Mouse (Mus musculus): ENCODE measurements around the gene Arl2bp. TPM values are rescaled to one million over a fixed set of nuclear protein-coding genes. Genes with fewer than 3 reads are reported as not detected.

The Arl2bp gene
- polyA plus RNA-seq, 1 experiment = 36.3 TPM

DNA sequence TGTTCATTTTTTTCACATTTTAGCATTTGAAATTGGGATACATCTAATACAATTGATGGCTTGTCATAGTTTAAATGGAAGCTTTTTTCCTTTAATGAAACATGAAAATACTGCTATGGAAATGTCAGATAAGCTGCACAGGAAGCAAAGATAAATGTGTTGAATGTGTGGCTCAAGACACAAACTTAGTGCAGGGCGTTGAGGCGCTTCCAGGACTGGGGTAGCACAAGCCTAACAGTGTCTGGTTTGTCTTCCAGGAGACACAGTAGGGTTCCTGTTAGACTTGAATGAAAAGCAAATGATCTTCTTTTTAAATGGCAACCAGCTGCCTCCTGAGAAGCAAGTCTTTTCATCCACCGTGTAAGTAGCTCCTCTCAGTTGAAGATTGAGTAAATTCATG is 16.9 kb upstream of the Arl2bp start:
- Histone ChIP-seq H3K4me3 (replicated peaks; ENCODE audit: control insufficient read depth, low read depth, low read length) (no peak overlapping the region), H3K27ac (ENCODE audit: control insufficient read depth, insufficient read depth, low read depth, low read length, poor library complexity) (no peak overlapping the region), H3K4me1 (ENCODE audit: control insufficient read depth, insufficient read depth, low read length) (no peaks in the 10 kb centered on the region)
- 61% methylated on average over 3 of the region's 3 CpGs for WGBS
- TF ChIP-seq POLR2A (IDR thresholded peaks at IDR 0.05; ENCODE audit: borderline replicate concordance, control insufficient read depth, low read depth, low read length) = no peak
- no peak for TF ChIP-seq CTCF (IDR thresholded peaks at IDR 0.05; ENCODE audit: control insufficient read depth, insufficient read depth, low read length)

DNA sequence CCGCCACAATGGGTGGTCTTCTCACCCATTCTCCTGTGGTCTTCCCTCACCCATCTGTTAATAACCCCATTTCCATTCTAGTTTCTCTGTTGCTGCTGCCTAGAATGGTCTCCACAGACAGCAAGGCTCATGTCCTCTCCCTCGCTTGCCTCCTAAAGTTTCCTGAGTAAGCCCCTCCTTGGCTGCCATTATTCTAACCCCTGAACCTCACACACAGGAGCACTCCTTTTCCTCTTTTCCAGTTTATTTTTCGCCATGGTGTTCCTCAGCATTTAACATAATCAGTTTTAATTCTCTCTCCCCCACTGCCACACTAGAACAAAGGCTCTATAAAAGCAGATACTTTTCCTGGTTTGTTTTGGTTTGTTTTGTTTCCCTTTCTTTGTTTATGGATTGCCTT is 13.4 kb upstream of the Arl2bp start:
- TF ChIP-seq POLR2A (IDR thresholded peaks at IDR 0.05; ENCODE audit: borderline replicate concordance, control insufficient read depth, low read depth, low read length) (no peak), CTCF (IDR thresholded peaks at IDR 0.05; ENCODE audit: control insufficient read depth, insufficient read depth, low read length) (no peak)
- WGBS = 86% methylated on average over 3 of the region's 3 CpGs
- no peak overlapping the region for H3K27ac ChIP-seq (ENCODE audit: control insufficient read depth, insufficient read depth, low read depth, low read length, poor library complexity)

DNA sequence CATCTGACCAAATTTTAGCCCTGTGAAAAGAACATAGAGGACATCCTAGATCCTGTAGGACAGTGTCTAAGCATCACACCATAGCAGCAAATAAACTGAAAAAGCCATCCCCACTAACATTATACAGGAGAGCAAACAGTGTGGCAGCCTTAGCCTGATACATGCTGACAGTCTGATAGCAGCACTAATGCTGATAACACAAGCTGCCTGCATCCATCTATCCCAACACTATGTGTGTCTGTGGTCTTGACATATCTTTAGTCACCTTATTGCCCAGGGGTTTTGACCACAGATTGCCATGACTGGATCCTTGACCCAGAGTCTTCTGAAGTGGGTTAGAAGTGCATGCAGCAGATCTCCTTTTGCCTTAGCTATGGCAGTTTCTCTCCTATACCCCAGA is 11.4 kb upstream of the Arl2bp start:
- TF ChIP-seq POLR2A (IDR thresholded peaks at IDR 0.05; ENCODE audit: borderline replicate concordance, control insufficient read depth, low read depth, low read length) = no peak
- TF ChIP-seq CTCF (IDR thresholded peaks at IDR 0.05; ENCODE audit: control insufficient read depth, insufficient read depth, low read length) = no peak
- Histone ChIP-seq H3K4me3 (replicated peaks; ENCODE audit: control insufficient read depth, low read depth, low read length) (no peak overlapping the region), H3K27ac (ENCODE audit: control insufficient read depth, insufficient read depth, low read depth, low read length, poor library complexity) (no peak overlapping the region), H3K4me1 (ENCODE audit: control insufficient read depth, insufficient read depth, low read length) (no peaks in the 10 kb centered on the region)

More for the DNA sequence above, 13.4 kb upstream of the Arl2bp start:
- Histone ChIP-seq H3K4me1 (ENCODE audit: control insufficient read depth, insufficient read depth, low read length) (no peaks in the 10 kb centered on the region), H3K4me3 (replicated peaks; ENCODE audit: control insufficient read depth, low read depth, low read length) (no peak overlapping the region)

DNA sequence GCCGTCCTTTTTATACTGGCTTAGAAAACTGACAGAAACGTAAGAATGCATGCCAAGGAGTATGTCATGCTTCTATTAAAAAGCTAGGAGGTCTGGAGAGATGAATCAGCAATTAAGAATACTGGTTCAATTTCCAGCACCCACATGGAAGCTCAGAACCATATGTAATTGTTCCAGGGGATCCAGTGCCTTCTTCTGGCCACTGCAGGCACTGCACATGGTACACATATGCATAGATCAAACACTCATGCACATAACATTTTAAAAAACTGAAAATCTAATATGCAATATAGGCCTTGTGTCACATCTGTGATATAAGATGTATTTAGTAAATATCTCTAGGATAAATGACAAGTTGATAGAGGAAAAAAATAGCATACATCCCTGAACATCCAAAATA is 8.4 kb upstream of the Arl2bp start:
- H3K27ac ChIP-seq (ENCODE audit: control insufficient read depth, insufficient read depth, low read depth, low read length, poor library complexity) = no peak overlapping the region
- no peaks in the 10 kb centered on the region for H3K4me1 ChIP-seq (ENCODE audit: control insufficient read depth, insufficient read depth, low read length)
- 90% methylated on average over 2 of the region's 2 CpGs for WGBS
- TF ChIP-seq POLR2A (IDR thresholded peaks at IDR 0.05; ENCODE audit: borderline replicate concordance, control insufficient read depth, low read depth, low read length) (no peak), CTCF (IDR thresholded peaks at IDR 0.05; ENCODE audit: control insufficient read depth, insufficient read depth, low read length) (no peak)
- H3K4me3 ChIP-seq (replicated peaks; ENCODE audit: control insufficient read depth, low read depth, low read length) = no peak overlapping the region

DNA sequence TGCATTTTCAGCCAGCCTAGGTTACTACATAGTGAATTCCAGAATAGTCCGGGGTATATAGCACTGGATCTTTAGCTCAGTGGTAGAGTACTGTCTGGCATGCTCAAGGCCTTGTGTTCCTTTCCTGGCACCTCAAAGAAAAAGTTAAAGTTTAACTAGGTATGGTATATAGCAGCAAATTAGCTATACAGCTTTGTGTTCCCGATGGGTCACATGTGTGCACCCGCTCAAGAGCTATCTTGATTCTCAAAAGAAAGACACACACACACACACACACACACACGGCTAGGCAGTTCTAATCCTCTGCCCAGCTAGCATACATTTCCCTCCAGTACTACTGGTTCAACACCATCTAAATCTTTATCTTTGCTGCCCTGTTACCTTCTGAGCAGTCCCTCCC is 6.0 kb upstream of the Arl2bp start:
- TF ChIP-seq POLR2A (IDR thresholded peaks at IDR 0.05; ENCODE audit: borderline replicate concordance, control insufficient read depth, low read depth, low read length) = no peak
- TF ChIP-seq CTCF (IDR thresholded peaks at IDR 0.05; ENCODE audit: control insufficient read depth, insufficient read depth, low read length) = no peak
- Histone ChIP-seq H3K27ac (ENCODE audit: control insufficient read depth, insufficient read depth, low read depth, low read length, poor library complexity) (no peak overlapping the region), H3K4me3 (replicated peaks; ENCODE audit: control insufficient read depth, low read depth, low read length) (no peak overlapping the region), H3K4me1 (ENCODE audit: control insufficient read depth, insufficient read depth, low read length) (no peaks in the 10 kb centered on the region)
- 90% methylated on average over 4 of the region's 4 CpGs for WGBS

DNA sequence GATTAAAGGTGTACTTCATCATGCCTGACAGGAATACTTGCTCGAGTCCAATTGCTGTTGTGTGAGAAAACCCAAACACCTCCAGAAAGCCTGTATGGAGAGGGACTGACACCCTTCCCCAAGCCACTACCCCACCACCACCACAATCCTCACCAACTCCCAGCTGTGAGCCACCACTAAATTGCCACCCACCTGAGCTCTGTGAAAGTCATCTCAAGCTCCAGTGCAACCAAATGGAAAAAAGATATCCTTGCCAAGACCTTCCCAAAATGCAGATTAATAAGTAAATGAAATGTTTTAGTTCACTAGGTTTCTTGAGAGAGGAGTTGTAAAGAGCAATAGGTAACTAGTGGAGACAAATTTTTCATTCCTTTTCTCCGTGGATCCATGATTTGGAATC is 1.7 kb upstream of the Arl2bp start:
- no peak overlapping the region for H3K4me3 ChIP-seq (replicated peaks; ENCODE audit: control insufficient read depth, low read depth, low read length)
- no peak overlapping the region for H3K27ac ChIP-seq (ENCODE audit: control insufficient read depth, insufficient read depth, low read depth, low read length, poor library complexity)
- WGBS = 75% methylated on average over 2 of the region's 2 CpGs
- peaks cover 2% of the 10 kb centered on the region; the same call in 1 of the 2 replicates for H3K4me1 ChIP-seq (ENCODE audit: control insufficient read depth, insufficient read depth, low read length)
- no peak for TF ChIP-seq CTCF (IDR thresholded peaks at IDR 0.05; ENCODE audit: control insufficient read depth, insufficient read depth, low read length)

DNA sequence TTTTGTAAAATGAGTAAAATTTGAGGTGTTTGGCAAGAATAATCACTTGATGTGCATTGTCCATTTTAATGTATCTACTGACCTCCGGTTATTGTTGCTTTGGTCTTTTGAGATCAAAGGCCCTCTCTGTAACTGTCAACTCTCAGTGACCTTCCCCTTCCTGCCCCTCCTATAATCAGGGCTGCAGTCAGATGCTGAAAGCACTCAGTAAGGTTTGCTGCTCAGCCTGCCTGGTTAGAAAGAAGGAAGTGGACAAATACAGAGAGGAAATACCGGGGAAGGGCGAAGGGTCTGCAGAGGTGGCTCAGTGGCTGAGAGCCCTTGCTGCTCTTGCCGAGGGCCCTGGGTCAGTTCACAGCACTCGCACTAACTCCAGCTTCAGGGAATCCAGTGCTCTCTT is 8.0 kb downstream of the Arl2bp start:
- TF ChIP-seq CTCF (IDR thresholded peaks at IDR 0.05; ENCODE audit: control insufficient read depth, insufficient read depth, low read length) = no peak
- no peak for TF ChIP-seq POLR2A (IDR thresholded peaks at IDR 0.05; ENCODE audit: borderline replicate concordance, control insufficient read depth, low read depth, low read length)
- no peaks in the 10 kb centered on the region for H3K4me1 ChIP-seq (ENCODE audit: control insufficient read depth, insufficient read depth, low read length)
- H3K4me3 ChIP-seq (replicated peaks; ENCODE audit: control insufficient read depth, low read depth, low read length) = no peak overlapping the region
- WGBS = 35% methylated on average over 5 of the region's 5 CpGs
- H3K27ac ChIP-seq (ENCODE audit: control insufficient read depth, insufficient read depth, low read depth, low read length, poor library complexity) = no peak overlapping the region

DNA sequence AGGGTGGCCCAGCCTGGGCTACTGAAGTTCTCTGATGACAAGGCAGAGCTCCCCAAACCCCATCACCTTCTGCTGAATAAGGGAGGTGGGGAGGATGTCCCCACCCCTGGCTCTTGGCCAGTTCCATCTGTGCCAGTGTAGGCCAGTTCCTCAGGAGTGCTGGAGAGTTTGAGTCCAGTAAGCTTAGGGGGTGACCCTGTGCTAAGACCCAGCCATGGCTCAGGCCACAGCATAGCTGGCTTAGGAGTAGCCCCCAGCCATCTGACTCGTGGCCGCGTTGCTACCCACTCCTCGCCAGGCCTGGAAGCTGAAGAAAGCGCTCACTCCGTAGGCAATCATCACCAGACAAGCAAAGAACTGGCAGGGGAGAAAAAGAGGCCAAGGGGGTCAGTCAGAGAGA is 9.5 kb downstream of the Arl2bp start:
- 86% methylated on average over 6 of the region's 6 CpGs for WGBS
- TF ChIP-seq POLR2A (IDR thresholded peaks at IDR 0.05; ENCODE audit: borderline replicate concordance, control insufficient read depth, low read depth, low read length) = no peak
- TF ChIP-seq CTCF (IDR thresholded peaks at IDR 0.05; ENCODE audit: control insufficient read depth, insufficient read depth, low read length) = no peak
- H3K4me1 ChIP-seq (ENCODE audit: control insufficient read depth, insufficient read depth, low read length) = no peaks in the 10 kb centered on the region
- H3K27ac ChIP-seq (ENCODE audit: control insufficient read depth, insufficient read depth, low read depth, low read length, poor library complexity) = no peak overlapping the region
- no peak overlapping the region for H3K4me3 ChIP-seq (replicated peaks; ENCODE audit: control insufficient read depth, low read depth, low read length)

DNA sequence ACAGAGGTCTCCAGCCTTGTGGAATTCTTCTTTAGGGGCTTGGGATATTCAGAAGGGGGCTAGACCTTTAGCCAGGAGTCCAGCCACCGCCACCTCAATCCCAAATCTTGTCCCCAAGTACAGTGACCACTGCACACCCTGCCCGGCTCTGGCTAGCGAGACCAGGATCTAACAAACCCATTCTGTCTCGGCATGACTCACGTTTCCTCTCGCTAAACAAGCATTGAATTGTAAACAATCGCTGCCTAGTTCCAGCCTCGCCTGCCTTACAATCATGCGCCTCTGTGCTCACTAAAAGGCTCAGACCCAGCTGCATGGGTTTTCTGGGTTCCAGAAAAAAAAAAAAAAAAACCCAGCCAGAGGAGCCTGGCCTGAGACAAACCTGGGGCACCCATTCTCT is 12.2 kb downstream of the Arl2bp start:
- Histone ChIP-seq H3K4me1 (ENCODE audit: control insufficient read depth, insufficient read depth, low read length) (no peaks in the 10 kb centered on the region), H3K27ac (ENCODE audit: control insufficient read depth, insufficient read depth, low read depth, low read length, poor library complexity) (no peak overlapping the region), H3K4me3 (replicated peaks; ENCODE audit: control insufficient read depth, low read depth, low read length) (no peak overlapping the region)
- TF ChIP-seq CTCF (IDR thresholded peaks at IDR 0.05; ENCODE audit: control insufficient read depth, insufficient read depth, low read length) (no peak), POLR2A (IDR thresholded peaks at IDR 0.05; ENCODE audit: borderline replicate concordance, control insufficient read depth, low read depth, low read length) (no peak)
- 78% methylated on average over 9 of the region's 9 CpGs for WGBS

Measured in bone marrow, adult 2 months (tissue).